Mouse (Mus musculus) limb, embryonic 10.5 days (tissue): ENCODE measurements around the gene Serinc2. TPM values are rescaled to one million over a fixed set of nuclear protein-coding genes. Genes with fewer than 3 reads are reported as not detected.
A peak's percentile ranks its signal among the peaks of the same experiment; 100 is the strongest.

Experiments used
- DNase-seq: peaks from one replicate; pipeline ENCODE4 v3.0.0-alpha.2; 2017; ENCODE audit warnings: low spot score
- H3K27ac ChIP-seq: fragments of 300-500 bp; sonication (generic); 2 replicates; pipeline ENCODE4 v1.5.1; 2016; ENCODE audit warnings: mild to moderate bottlenecking
- H3K27me3 ChIP-seq: fragments of 300-500 bp; sonication (generic); 2 replicates; pipeline ENCODE4 v1.6.1; 2016; ENCODE audit warnings: low read depth, mild to moderate bottlenecking; ENCODE audit not compliant: poor library complexity, severe bottlenecking
- H3K36me3 ChIP-seq: fragments of 300-500 bp; sonication (generic); 2 replicates; pipeline ENCODE4 v1.6.1; 2016; ENCODE audit warnings: mild to moderate bottlenecking, moderate library complexity
- H3K4me1 ChIP-seq: fragments of 300-500 bp; sonication (generic); 2 replicates; pipeline ENCODE4 v1.6.1; 2016
- H3K4me3 ChIP-seq: fragments of 300-500 bp; sonication (generic); 2 replicates; pipeline ENCODE4 v1.5.1; 2016; ENCODE audit warnings: mild to moderate bottlenecking, moderate library complexity
- H3K9me3 ChIP-seq: fragments of 300-500 bp; sonication (generic); replicated peaks from 2 replicates; pipeline ENCODE4 v1.6.1; 2016; ENCODE audit warnings: mild to moderate bottlenecking
- WGBS: fragments of 180-500 bp; shearing (Covaris S2); methylation state at CpG from one replicate; pipeline ENCODE4 v1.1.7; 2016; 5-methylcytosine and 5-hydroxymethylcytosine counted together
- polyA plus RNA-seq: library from polyadenylated mRNA; unstranded; fragments of >200 nt; fragmentation: Nextera tagmentation; extraction: Ambion mirVana; gene quantifications from 2 replicates; pipeline ENCODE4 v1.2.1, GENCODE M21; 2016

Gene Serinc2
- polyA plus RNA-seq, 1 experiment from 2014 or later: 71.5 TPM

- peaks cover 49% of the 10 kb centered on the region for H3K27me3 ChIP-seq
- 87% methylated on average over 8 of the region's 8 CpGs for WGBS
- H3K4me1 ChIP-seq: peaks cover 38% of the 10 kb centered on the region
- no peak overlapping the region for H3K4me3 ChIP-seq
- H3K36me3 ChIP-seq: no peaks in the 10 kb centered on the region
- no peaks in the 10 kb centered on the region for H3K9me3 ChIP-seq
- DNase-seq: no peak
- no peak overlapping the region for H3K27ac ChIP-seq
Observed at GRCm38 (mm10) chr4:130270089-130270488, 8.9 kb downstream of the Serinc2 start.

DNA sequence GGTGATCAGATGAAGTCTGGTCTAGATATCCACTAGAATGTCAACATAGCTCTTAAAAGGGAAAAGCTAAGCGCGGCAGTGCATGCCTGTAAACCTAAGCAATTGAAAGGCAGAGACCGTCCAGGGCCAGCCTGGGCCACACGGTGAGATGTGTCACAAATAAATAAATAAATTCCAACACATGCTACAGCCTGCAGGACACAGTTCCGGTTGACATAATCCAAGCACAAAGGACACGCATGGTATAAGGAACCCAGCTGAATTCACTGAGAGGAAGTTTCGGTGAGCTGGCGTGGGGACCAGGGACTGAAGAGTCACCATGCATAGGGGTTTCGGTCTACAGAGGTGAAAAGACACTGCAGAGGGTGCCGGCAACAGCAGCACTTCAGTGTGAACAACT is 10.3 kb downstream of the Serinc2 start:
- DNase-seq: no peak
- H3K36me3 ChIP-seq: no peaks in the 10 kb centered on the region; the same call in 1 of the 2 replicates
- H3K27me3 ChIP-seq: peaks cover 49% of the 10 kb centered on the region
- H3K9me3 ChIP-seq: no peaks in the 10 kb centered on the region
- H3K27ac ChIP-seq: no peak overlapping the region
- WGBS: 88% methylated on average over 10 of the region's 10 CpGs
- H3K4me3 ChIP-seq: no peak overlapping the region
- peaks cover 38% of the 10 kb centered on the region for H3K4me1 ChIP-seq

DNA sequence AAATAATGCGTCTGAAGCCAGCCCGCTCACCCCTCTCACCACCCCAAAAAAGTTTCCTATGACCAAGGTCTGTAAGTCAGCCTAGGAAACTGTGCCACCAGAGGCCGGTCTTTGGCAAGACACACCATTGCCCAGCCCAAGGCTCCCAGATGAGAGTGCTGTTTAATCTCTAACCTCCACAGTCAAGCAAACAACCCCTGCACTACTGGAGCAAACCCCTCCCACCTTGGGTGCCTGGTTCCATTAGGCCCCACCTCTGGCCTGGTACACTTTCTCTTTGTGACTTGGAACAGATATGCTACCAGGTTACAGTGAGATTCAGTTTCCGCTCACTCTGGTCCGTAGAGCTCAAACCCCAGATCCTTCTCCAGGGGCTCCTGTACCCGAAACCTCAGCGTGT is 11.9 kb downstream of the Serinc2 start:
- Histone ChIP-seq H3K27ac (no peak overlapping the region), H3K4me1 (peaks cover 33% of the 10 kb centered on the region), H3K4me3 (no peak overlapping the region), H3K36me3 (peaks cover 12% of the 10 kb centered on the region; the same call in 1 of the 2 replicates), H3K27me3 (peaks cover 42% of the 10 kb centered on the region), H3K9me3 (no peaks in the 10 kb centered on the region)
- DNase-seq: no peak
- 84% methylated on average over 7 of the region's 7 CpGs for WGBS

- 62% methylated on average over 9 of the region's 9 CpGs for WGBS
- DNase-seq: no peak
- H3K27ac ChIP-seq: no peak overlapping the region
- peaks cover 17% of the 10 kb centered on the region; the same call in 1 of the 2 replicates for H3K36me3 ChIP-seq
- H3K4me3 ChIP-seq: no peak overlapping the region
- no peaks in the 10 kb centered on the region for H3K9me3 ChIP-seq
- peaks cover 37% of the 10 kb centered on the region for H3K27me3 ChIP-seq
- H3K4me1 ChIP-seq: peaks cover 33% of the 10 kb centered on the region
Observed at GRCm38 (mm10) chr4:130266601-130267000, 12.4 kb downstream of the Serinc2 start.

GRCm38 (mm10) chr4:130264698-130265349 is 14.2 kb downstream of the Serinc2 start:
- 22% methylated on average over 24 of the region's 24 CpGs for WGBS
- 0 out of 2 replicates have a peak overlapping the region, but pooled peaks have one; percentile 3 for H3K4me3 ChIP-seq
- peak; percentile 79 for DNase-seq
- peaks cover 26% of the 10 kb centered on the region for H3K27me3 ChIP-seq
- no peak overlapping the region for H3K27ac ChIP-seq
- H3K9me3 ChIP-seq: no peaks in the 10 kb centered on the region
- H3K4me1 ChIP-seq: peaks cover 33% of the 10 kb centered on the region
- peaks cover 18% of the 10 kb centered on the region; the same call in 1 of the 2 replicates for H3K36me3 ChIP-seq

- H3K27ac ChIP-seq: no peak overlapping the region
Observed at GRCm38 (mm10) chr4:130264131-130264530, 14.9 kb downstream of the Serinc2 start.

GRCm38 (mm10) chr4:130260406-130260805 is 18.6 kb downstream of the Serinc2 start:
- peaks cover 42% of the 10 kb centered on the region; the same call in 1 of the 2 replicates for H3K36me3 ChIP-seq
- no peak for DNase-seq
- peaks cover 26% of the 10 kb centered on the region for H3K27me3 ChIP-seq
- H3K4me3 ChIP-seq: no peak overlapping the region
- WGBS: 28% methylated on average over 5 of the region's 5 CpGs
- H3K27ac ChIP-seq: no peak overlapping the region
- no peaks in the 10 kb centered on the region for H3K9me3 ChIP-seq
- peaks cover 17% of the 10 kb centered on the region for H3K4me1 ChIP-seq

More at GRCm38 (mm10) chr4:130264131-130264530, 14.9 kb downstream of the Serinc2 start:
- Histone ChIP-seq H3K27me3 (peaks cover 26% of the 10 kb centered on the region), H3K36me3 (peaks cover 21% of the 10 kb centered on the region; the same call in 1 of the 2 replicates), H3K4me1 (peaks cover 33% of the 10 kb centered on the region), H3K9me3 (no peaks in the 10 kb centered on the region), H3K4me3 (no peak overlapping the region)
- 32% methylated on average over 11 of the region's 11 CpGs for WGBS
- DNase-seq: no peak

DNA sequence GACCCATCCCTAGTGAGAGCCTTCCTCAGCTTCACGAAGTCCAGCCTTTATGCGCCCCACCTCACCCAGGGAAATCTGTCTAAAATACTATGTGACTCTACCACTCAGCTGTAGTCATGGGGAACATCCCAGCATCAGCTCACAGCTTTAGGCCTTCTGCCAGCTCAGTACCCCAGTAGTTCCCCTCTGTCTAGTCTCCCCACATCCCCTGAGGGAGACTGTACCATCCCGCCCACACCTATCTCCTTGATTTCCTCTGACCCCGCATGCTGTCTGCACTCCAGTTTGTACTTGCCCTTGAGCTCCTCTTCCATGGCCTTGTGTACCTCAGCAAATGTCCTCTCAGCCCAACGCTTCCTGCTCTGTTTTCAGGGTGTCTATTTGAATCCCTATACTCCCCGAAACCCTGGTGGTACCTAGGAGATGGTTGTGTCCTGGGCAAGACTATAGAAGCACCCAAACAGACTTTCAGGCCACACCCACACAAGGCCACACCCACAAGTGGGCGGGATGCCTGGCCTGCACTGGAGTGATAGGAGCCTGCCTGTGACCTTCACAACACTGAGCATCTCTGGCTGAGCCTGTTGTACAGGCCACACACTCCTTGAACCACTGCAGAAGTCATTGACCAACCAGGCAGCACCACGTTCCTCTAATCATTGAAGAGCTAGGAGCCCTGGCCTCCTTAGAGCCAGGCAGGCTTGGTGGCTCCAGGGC is 26.4 kb downstream of the Serinc2 start:
- Histone ChIP-seq H3K36me3 (peaks cover 40% of the 10 kb centered on the region; the same call in 1 of the 2 replicates), H3K9me3 (no peaks in the 10 kb centered on the region), H3K4me1 (peaks cover 15% of the 10 kb centered on the region), H3K4me3 (no peak overlapping the region), H3K27me3 (no peaks in the 10 kb centered on the region), H3K27ac (no peak overlapping the region)
- DNase-seq: no peak
- 61% methylated on average over 8 of the region's 8 CpGs for WGBS

DNA sequence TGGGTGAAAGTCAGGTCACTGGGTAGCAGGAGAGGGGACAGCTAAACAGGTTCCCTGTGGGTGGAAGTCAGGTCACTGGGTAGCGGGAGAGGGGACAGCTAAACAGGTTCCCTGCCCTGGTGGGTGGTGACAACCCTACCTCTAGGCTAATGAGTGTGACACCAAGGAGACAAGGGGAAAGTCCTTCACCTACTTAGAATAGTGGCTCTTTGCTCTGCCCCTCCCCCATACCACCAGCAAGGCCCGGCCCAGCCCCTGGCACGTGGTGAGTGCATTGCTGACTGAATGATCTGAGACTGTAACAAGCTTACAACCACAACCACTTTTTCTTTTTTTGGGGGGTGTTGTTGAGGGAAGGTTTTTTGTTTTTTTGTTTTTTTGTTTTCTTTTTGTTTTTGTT is 27.2 kb downstream of the Serinc2 start:
- H3K4me3 ChIP-seq: no peak overlapping the region
- no peaks in the 10 kb centered on the region for H3K27me3 ChIP-seq
- peaks cover 35% of the 10 kb centered on the region; the same call in 1 of the 2 replicates for H3K36me3 ChIP-seq
- 31% methylated on average over 3 of the region's 3 CpGs for WGBS
- no peak overlapping the region; the same call in 1 of the 2 replicates for H3K27ac ChIP-seq
- H3K9me3 ChIP-seq: no peaks in the 10 kb centered on the region
- peaks cover 15% of the 10 kb centered on the region for H3K4me1 ChIP-seq
- DNase-seq: no peak

DNA sequence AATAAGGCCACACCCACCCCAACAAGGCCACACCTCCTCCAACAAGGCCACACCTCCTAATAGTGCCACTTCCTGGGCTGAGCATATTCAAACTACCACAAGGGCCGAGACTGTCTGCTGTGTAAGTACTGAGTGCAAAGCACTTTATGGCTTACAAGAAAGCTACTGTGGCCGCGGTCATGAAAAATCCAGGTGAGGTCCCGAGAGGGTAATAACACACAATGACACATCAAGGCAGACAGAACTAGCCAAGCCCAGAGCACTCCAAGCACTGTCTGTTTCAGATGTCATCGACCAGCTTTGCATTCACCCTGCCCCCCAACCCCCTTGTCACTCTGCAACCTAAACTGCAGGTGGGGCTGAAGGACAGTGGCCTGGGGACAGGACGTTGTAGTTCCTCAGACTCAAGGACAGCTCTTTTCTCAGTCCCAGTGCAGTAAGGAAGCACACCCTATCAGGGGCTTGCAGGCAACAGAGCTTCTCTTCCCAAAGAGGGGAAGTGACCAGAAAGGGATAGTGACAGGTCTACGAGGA is 27.8 kb downstream of the Serinc2 start:
- Histone ChIP-seq H3K27me3 (no peaks in the 10 kb centered on the region), H3K36me3 (peaks cover 30% of the 10 kb centered on the region; the same call in 1 of the 2 replicates), H3K27ac (no peak overlapping the region; the same call in 1 of the 2 replicates), H3K4me3 (no peak overlapping the region), H3K4me1 (peaks cover 15% of the 10 kb centered on the region), H3K9me3 (no peaks in the 10 kb centered on the region)
- DNase-seq: no peak
- WGBS: 32% methylated on average over 7 of the region's 7 CpGs

GRCm38 (mm10) chr4:130248636-130249035 is 30.4 kb downstream of the Serinc2 start:
- no peaks in the 10 kb centered on the region for H3K9me3 ChIP-seq
- H3K27me3 ChIP-seq: no peaks in the 10 kb centered on the region
- H3K27ac ChIP-seq: no peak overlapping the region
- H3K4me3 ChIP-seq: no peak overlapping the region
- peaks cover 10% of the 10 kb centered on the region; the same call in 1 of the 2 replicates for H3K36me3 ChIP-seq
- no peak for DNase-seq
- 70% methylated on average over 3 of the region's 3 CpGs for WGBS
- H3K4me1 ChIP-seq: peaks cover 15% of the 10 kb centered on the region

DNA sequence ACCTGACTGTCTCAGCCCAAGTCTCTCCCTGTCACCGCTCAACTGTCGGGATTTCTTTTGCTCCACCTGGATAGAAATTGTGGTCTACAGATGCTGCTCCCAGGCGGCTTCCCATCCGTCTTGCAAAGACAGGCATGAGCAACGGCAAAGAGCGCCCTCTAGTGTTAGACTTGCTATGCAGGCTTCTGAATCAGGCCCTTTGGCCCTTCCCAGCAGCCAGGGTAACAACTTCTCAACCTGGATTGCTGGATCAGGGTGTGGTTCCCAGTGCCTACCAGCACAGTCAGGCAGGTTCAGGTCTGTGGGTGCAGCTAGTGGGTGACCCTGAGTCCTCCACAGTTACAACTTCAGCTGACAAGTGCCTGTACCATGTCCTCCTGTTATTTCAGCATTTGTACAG is 32.9 kb downstream of the Serinc2 start:
- Histone ChIP-seq H3K9me3 (no peaks in the 10 kb centered on the region), H3K36me3 (no peaks in the 10 kb centered on the region), H3K4me3 (no peak overlapping the region), H3K27me3 (no peaks in the 10 kb centered on the region), H3K4me1 (peaks cover 1% of the 10 kb centered on the region), H3K27ac (no peak overlapping the region)
- 4% methylated on average over 6 of the region's 6 CpGs for WGBS
- DNase-seq: peak; percentile 86

GRCm38 (mm10) chr4:130244749-130245148 is 34.3 kb downstream of the Serinc2 start:
- no peaks in the 10 kb centered on the region for H3K27me3 ChIP-seq
- WGBS: 77% methylated on average over 8 of the region's 8 CpGs
- H3K4me1 ChIP-seq: no peaks in the 10 kb centered on the region

More at GRCm38 (mm10) chr4:130244749-130245148, 34.3 kb downstream of the Serinc2 start:
- no peak overlapping the region for H3K27ac ChIP-seq
- H3K4me3 ChIP-seq: no peak overlapping the region
- H3K9me3 ChIP-seq: no peaks in the 10 kb centered on the region
- no peak for DNase-seq
- no peaks in the 10 kb centered on the region for H3K36me3 ChIP-seq
